Mouse (Mus musculus): ENCODE results near the gene Tesmin. TPM values are rescaled to one million over a fixed set of nuclear protein-coding genes. Genes with fewer than 3 reads are reported as not detected.
A peak's percentile ranks its signal among the peaks of the same experiment; 100 is the strongest.

The Tesmin gene
- polyA plus RNA-seq, 1 experiment from 2014 or later, result 0.20 TPM

DNA sequence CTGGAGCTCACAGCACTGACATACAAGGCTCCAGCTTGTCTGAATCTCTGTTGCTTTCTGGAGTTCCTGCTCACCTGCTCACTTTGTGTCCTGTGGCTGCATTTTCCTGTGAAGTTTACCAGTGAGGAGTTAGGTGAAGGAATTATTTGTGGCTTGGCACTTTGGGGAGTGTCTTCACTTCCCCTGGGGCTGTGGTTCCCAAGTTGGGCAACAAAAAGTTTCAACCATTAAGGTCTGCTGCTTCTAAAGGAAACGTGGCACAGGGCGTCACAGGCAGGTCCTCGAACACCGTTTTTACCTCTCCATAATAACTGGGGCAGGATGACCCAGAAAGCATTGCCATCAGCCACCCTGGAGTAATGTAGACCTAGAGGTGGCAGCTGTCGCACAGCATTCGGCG lies 12.8 kb downstream of the Tesmin start:
- Histone ChIP-seq H3K4me2 (ENCODE audit: low read depth, low read length) (no peak overlapping the region), H3K27ac (replicated peaks; ENCODE audit: low read depth, low read length) (no peak overlapping the region), H3K9me3 (replicated peaks; ENCODE audit: control insufficient read depth, low read length) (no peaks in the 10 kb centered on the region), H3K9ac (replicated peaks; ENCODE audit: low read length) (no peak overlapping the region), H3K4me3 (ENCODE audit: low read depth, low read length) (no peak overlapping the region), H3K36me3 (replicated peaks; ENCODE audit: control insufficient read depth, insufficient read depth, low read depth, low read length) (no peaks in the 10 kb centered on the region; the same call in 1 of the 2 replicates), H3K27me3 (ENCODE audit: control insufficient read depth, insufficient read depth, low read length) (no peaks in the 10 kb centered on the region), H3K4me1 (ENCODE audit: control insufficient read depth, insufficient read depth, low read length) (no peaks in the 10 kb centered on the region)
- DNase-seq (ENCODE audit: low spot score) (no peak), ATAC-seq (replicated peaks; ENCODE audit: insufficient number of reproducible peaks, low FRiP score, low TSS enrichment, low read depth) (no peak)
- WGBS, result 86% methylated on average over 7 of the region's 7 CpGs

DNA sequence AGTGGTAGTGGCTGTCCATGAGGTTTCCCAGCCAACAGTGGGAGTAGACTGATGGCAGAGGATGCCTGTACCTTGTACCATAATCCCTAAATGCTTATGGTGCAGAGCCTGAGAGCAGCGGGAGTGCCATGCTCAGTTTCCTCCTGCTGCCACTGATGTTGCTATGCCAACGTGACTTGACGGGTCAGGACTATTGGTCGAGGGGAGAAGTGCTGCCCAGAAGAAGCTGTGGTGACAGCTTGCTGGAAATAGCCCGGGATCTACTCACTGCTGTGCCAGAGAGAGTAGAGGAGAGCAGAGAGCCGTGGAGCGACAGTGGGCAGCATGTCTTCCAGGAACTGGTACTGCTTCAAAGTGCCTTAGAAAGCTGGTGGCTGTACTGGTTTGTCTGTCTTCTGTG lies 13.3 kb downstream of the Tesmin start:
- H3K9ac ChIP-seq (replicated peaks; ENCODE audit: low read length), result no peak overlapping the region
- no peak overlapping the region for H3K4me2 ChIP-seq (ENCODE audit: low read depth, low read length)
- 65% methylated on average over 7 of the region's 7 CpGs for WGBS
- H3K27me3 ChIP-seq (ENCODE audit: control insufficient read depth, insufficient read depth, low read length), result no peaks in the 10 kb centered on the region
- DNase-seq (ENCODE audit: low spot score), result no peak
- no peak overlapping the region for H3K27ac ChIP-seq (replicated peaks; ENCODE audit: low read depth, low read length)
- no peaks in the 10 kb centered on the region for H3K4me1 ChIP-seq (ENCODE audit: control insufficient read depth, insufficient read depth, low read length)
- no peaks in the 10 kb centered on the region for H3K9me3 ChIP-seq (replicated peaks; ENCODE audit: control insufficient read depth, low read length)
- no peak overlapping the region for H3K4me3 ChIP-seq (ENCODE audit: low read depth, low read length)
- no peak for ATAC-seq (replicated peaks; ENCODE audit: insufficient number of reproducible peaks, low FRiP score, low TSS enrichment, low read depth)
- H3K36me3 ChIP-seq (replicated peaks; ENCODE audit: control insufficient read depth, insufficient read depth, low read depth, low read length), result no peaks in the 10 kb centered on the region; the same call in 1 of the 2 replicates

GRCm38 (mm10) chr19:3402390-3402789 lies 13.7 kb downstream of the Tesmin start:
- H3K36me3 ChIP-seq (replicated peaks; ENCODE audit: control insufficient read depth, insufficient read depth, low read depth, low read length), result no peaks in the 10 kb centered on the region
- 81% methylated on average over 6 of the region's 6 CpGs for WGBS
- H3K4me1 ChIP-seq (ENCODE audit: control insufficient read depth, insufficient read depth, low read length), result no peaks in the 10 kb centered on the region
- ATAC-seq (replicated peaks; ENCODE audit: insufficient number of reproducible peaks, low FRiP score, low TSS enrichment, low read depth), result no peak
- no peaks in the 10 kb centered on the region for H3K27me3 ChIP-seq (ENCODE audit: control insufficient read depth, insufficient read depth, low read length)
- no peak overlapping the region for H3K9ac ChIP-seq (replicated peaks; ENCODE audit: low read length)
- H3K4me3 ChIP-seq (ENCODE audit: low read depth, low read length), result no peak overlapping the region
- H3K27ac ChIP-seq (replicated peaks; ENCODE audit: low read depth, low read length), result no peak overlapping the region
- DNase-seq (ENCODE audit: low spot score), result no peak
- no peak overlapping the region for H3K4me2 ChIP-seq (ENCODE audit: low read depth, low read length)
- no peaks in the 10 kb centered on the region for H3K9me3 ChIP-seq (replicated peaks; ENCODE audit: control insufficient read depth, low read length)

DNA sequence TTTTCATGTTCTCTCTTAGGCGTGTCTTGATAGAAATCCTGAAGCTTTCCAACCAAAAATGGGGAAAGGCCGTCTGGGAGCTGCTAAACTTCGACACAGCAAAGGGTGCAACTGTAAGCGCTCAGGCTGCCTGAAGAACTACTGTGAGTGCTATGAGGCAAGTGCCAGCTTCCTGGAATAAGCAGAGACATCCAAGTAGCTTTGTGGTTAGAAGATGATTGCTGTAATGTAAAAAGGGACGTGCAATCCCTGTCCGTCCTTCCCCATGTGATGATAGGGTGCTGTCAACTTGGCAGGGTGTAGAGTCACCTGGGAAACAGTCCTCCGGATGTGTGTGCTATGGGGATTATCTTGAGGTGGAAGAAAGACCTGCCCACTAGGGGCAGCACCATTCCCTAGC lies 15.4 kb downstream of the Tesmin start:
- Histone ChIP-seq H3K4me3 (ENCODE audit: low read depth, low read length) (no peak overlapping the region), H3K27me3 (ENCODE audit: control insufficient read depth, insufficient read depth, low read length) (no peaks in the 10 kb centered on the region), H3K9ac (replicated peaks; ENCODE audit: low read length) (no peak overlapping the region), H3K36me3 (replicated peaks; ENCODE audit: control insufficient read depth, insufficient read depth, low read depth, low read length) (no peaks in the 10 kb centered on the region), H3K4me1 (ENCODE audit: control insufficient read depth, insufficient read depth, low read length) (no peaks in the 10 kb centered on the region), H3K27ac (replicated peaks; ENCODE audit: low read depth, low read length) (no peak overlapping the region), H3K4me2 (ENCODE audit: low read depth, low read length) (no peak overlapping the region), H3K9me3 (replicated peaks; ENCODE audit: control insufficient read depth, low read length) (no peaks in the 10 kb centered on the region)
- DNase-seq (ENCODE audit: low spot score) (no peak), ATAC-seq (replicated peaks; ENCODE audit: insufficient number of reproducible peaks, low FRiP score, low TSS enrichment, low read depth) (no peak)
- 78% methylated on average over 7 of the region's 7 CpGs for WGBS

GRCm38 (mm10) chr19:3405531-3406281 lies 17.0 kb downstream of the Tesmin start:
- no peak overlapping the region for H3K27ac ChIP-seq (replicated peaks; ENCODE audit: low read depth, low read length)
- no peak overlapping the region for H3K4me2 ChIP-seq (ENCODE audit: low read depth, low read length)
- no peaks in the 10 kb centered on the region for H3K9me3 ChIP-seq (replicated peaks; ENCODE audit: control insufficient read depth, low read length)
- H3K27me3 ChIP-seq (ENCODE audit: control insufficient read depth, insufficient read depth, low read length), result no peaks in the 10 kb centered on the region
- 48% methylated on average over 1 of the region's 1 CpGs for WGBS
- H3K4me3 ChIP-seq (ENCODE audit: low read depth, low read length), result no peak overlapping the region
- no peak for ATAC-seq (replicated peaks; ENCODE audit: insufficient number of reproducible peaks, low FRiP score, low TSS enrichment, low read depth)
- no peaks in the 10 kb centered on the region for H3K4me1 ChIP-seq (ENCODE audit: control insufficient read depth, insufficient read depth, low read length)
- H3K36me3 ChIP-seq (replicated peaks; ENCODE audit: control insufficient read depth, insufficient read depth, low read depth, low read length), result no peaks in the 10 kb centered on the region
- no peak for DNase-seq (ENCODE audit: low spot score)
- no peak overlapping the region for H3K9ac ChIP-seq (replicated peaks; ENCODE audit: low read length)

- H3K27ac ChIP-seq (replicated peaks; ENCODE audit: low read depth, low read length), result no peak within 1 kb of the TSS
- ATAC-seq (replicated peaks; ENCODE audit: insufficient number of reproducible peaks, low FRiP score, low TSS enrichment, low read depth) (no peak), DNase-seq (ENCODE audit: low spot score) (no peak)
- peak within 1 kb of the TSS; percentile 23 for H3K4me3 ChIP-seq (ENCODE audit: low read depth, low read length)
- H3K36me3 ChIP-seq (replicated peaks; ENCODE audit: control insufficient read depth, insufficient read depth, low read depth, low read length), result no peaks in the 10 kb centered on the region
- H3K9me3 ChIP-seq (replicated peaks; ENCODE audit: control insufficient read depth, low read length), result no peaks in the 10 kb centered on the region; the same call in 1 of the 2 replicates
- peak within 1 kb of the TSS; percentile 56 for H3K4me2 ChIP-seq (ENCODE audit: low read depth, low read length)
- H3K4me1 ChIP-seq (ENCODE audit: control insufficient read depth, insufficient read depth, low read length), result no peaks in the 10 kb centered on the region
- 2% methylated on average over 37 of the region's 37 CpGs for WGBS
- peak within 1 kb of the TSS; percentile 28; the same call in 1 of the 2 replicates for H3K9ac ChIP-seq (replicated peaks; ENCODE audit: low read length)
- peaks cover 19% of the 10 kb centered on the region for H3K27me3 ChIP-seq (ENCODE audit: control insufficient read depth, insufficient read depth, low read length)
Observed at GRCm38 (mm10) chr19:3414268-3414733, 25.6 kb downstream of the Tesmin start, which contains the start of gene Gal. Gal (minus strand) TSS chr19:3414544.

DNA sequence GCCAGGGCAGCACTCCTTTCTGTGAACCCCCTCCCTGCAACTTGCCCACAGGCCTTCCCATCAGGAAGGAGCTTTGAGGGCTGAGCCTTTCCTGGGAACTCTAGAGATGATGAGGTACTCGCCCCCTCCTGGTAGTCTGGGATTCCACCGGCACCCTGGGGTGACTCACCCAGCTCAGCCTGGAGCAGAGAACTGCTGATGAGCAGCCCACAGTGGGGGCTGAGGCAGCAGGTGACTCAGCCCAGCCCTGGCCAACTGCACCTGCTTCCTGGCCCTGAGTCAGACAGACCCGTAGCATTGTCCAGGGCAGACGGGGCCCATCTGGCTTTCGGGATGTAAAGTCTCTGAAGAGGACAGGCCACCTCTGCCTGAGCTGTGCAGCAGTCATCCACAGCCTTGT lies 30.6 kb downstream of the Tesmin start:
- H3K4me2 ChIP-seq (ENCODE audit: low read depth, low read length), result no peak overlapping the region
- no peaks in the 10 kb centered on the region; the same call in 1 of the 2 replicates for H3K9me3 ChIP-seq (replicated peaks; ENCODE audit: control insufficient read depth, low read length)
- WGBS, result 65% methylated on average over 5 of the region's 5 CpGs
- no peak overlapping the region for H3K9ac ChIP-seq (replicated peaks; ENCODE audit: low read length)
- DNase-seq (ENCODE audit: low spot score), result no peak
- ATAC-seq (replicated peaks; ENCODE audit: insufficient number of reproducible peaks, low FRiP score, low TSS enrichment, low read depth), result no peak
- H3K4me1 ChIP-seq (ENCODE audit: control insufficient read depth, insufficient read depth, low read length), result no peaks in the 10 kb centered on the region
- no peak overlapping the region for H3K27ac ChIP-seq (replicated peaks; ENCODE audit: low read depth, low read length)
- no peak overlapping the region for H3K4me3 ChIP-seq (ENCODE audit: low read depth, low read length)
- peaks cover 8% of the 10 kb centered on the region for H3K27me3 ChIP-seq (ENCODE audit: control insufficient read depth, insufficient read depth, low read length)
- H3K36me3 ChIP-seq (replicated peaks; ENCODE audit: control insufficient read depth, insufficient read depth, low read depth, low read length), result no peaks in the 10 kb centered on the region

GRCm38 (mm10) chr19:3422488-3422887 lies 33.8 kb downstream of the Tesmin start:
- ATAC-seq (replicated peaks; ENCODE audit: insufficient number of reproducible peaks, low FRiP score, low TSS enrichment, low read depth) (no peak), DNase-seq (ENCODE audit: low spot score) (no peak)
- Histone ChIP-seq H3K36me3 (replicated peaks; ENCODE audit: control insufficient read depth, insufficient read depth, low read depth, low read length) (no peaks in the 10 kb centered on the region), H3K4me2 (ENCODE audit: low read depth, low read length) (no peak overlapping the region), H3K4me1 (ENCODE audit: control insufficient read depth, insufficient read depth, low read length) (no peaks in the 10 kb centered on the region), H3K27me3 (ENCODE audit: control insufficient read depth, insufficient read depth, low read length) (no peaks in the 10 kb centered on the region), H3K9me3 (replicated peaks; ENCODE audit: control insufficient read depth, low read length) (no peaks in the 10 kb centered on the region; the same call in 1 of the 2 replicates), H3K4me3 (ENCODE audit: low read depth, low read length) (no peak overlapping the region), H3K27ac (replicated peaks; ENCODE audit: low read depth, low read length) (no peak overlapping the region), H3K9ac (replicated peaks; ENCODE audit: low read length) (no peak overlapping the region)
- 54% methylated on average over 6 of the region's 6 CpGs for WGBS
